Mouse (Mus musculus): Measurements from ENCODE around the gene Grpel1.
A peak's percentile ranks its signal among the peaks of the same experiment; 100 is the strongest.

Gene Grpel1

DNA sequence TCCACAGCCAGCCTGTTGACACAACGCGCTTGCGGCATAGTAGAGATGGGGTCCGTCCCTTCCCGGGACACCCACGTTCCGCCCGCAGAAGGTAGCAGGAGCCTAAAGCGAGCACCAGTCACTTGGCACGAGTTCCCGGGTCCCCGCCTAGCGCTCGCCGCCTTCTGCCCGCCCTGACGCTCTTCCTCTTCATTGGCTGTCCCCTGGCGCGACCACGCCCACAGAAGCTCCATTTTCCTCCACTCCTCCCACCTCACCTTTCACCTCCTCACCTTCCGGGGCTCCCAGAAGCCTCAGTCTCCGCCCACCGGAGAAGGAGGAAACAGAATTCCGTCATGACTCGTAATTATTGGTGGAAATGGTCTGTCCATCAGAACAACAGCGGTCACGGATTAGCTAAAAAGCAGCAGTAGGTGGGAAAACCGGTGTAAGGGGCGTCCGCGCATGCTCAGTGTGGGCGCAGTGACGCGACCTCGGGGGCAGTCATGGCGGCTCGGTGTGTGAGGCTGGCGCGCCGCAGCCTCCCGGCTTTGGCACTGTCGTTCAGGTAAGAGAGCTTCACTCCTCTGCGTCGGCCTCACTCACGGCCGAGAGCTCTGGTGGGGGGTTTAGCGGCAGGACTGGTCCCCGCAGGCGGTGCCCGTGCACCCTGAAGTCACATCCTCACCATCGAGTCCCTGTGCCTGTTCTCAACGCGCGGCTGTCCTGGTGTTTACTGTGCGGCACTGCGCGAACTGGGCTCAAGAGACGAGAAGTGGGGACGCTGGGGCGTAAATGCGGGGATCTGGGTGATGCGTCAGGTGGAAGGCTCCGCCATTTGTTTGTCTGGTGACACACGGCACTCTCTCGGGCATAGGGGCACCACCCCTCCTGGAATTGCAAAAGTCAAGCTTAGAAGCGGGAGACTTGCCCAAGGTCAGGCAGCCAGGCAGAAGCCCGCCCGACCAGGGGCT is at the start of gene Grpel1:
Gene Grpel1 (plus strand): TSS at position 290 of the 953 bp plus-strand sequence.
- DNase-seq = peak; percentile 93 to 97

DNA sequence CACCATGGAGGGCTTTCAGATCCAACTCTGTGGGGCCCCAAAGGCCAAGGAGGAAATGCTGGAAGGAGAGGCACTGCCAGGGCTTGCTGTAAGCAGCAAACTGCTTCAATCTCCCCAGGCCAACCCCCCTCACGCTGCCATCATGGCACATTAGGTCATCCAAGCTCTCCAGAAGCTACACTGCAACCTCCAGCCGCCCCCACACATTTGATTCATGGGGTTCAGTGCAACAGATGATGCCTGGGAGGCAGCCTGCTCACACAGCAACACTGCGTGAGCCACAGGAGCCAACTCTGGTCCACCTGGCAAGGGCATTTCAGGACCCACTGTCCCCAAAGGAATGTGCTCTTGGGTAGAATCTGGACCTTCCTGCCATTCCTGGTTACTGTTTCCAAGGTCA is 44.9 kb upstream of the Grpel1 start:
- no peak for DNase-seq

DNA sequence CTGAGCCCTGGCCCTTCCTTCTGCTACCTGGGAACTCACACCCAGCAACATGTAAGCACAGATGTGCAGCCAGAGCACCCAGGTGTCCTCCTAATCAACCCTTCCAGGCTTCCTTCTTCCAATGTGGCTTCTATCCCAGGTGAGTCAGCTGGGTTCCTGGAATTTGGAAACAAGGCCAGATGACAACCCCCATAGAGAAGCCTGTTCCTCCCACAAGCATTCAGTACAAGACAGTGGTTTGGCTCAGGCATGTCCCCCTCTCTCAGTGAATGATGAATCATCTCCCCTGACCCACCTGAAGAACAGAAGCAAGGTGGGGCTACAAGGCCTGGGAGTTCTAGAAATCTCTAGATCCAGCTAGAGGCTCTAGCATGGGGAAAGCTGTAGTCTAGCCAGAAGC is 42.1 kb upstream of the Grpel1 start:
- DNase-seq = no peak

DNA sequence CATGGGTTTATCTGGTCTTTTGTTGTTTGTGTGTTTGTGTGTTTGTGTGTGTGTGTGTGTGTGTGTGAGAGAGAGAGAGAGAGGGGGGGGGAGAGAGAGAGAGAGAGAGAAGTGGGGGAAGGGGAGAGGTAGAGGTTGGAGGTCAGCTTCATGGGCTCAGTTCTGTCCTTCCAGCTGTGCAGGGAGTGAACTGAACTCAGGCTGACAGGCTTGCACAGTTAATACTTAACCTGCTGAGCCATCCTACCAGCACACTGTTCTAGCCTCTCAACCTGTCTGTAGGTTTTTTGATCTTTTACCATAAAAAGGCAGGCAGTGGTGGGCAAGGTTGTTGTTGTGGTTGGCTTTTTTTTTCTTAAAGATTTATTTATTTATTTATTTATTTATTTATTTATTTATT is 40.1 kb upstream of the Grpel1 start:
- DNase-seq = no peak

DNA sequence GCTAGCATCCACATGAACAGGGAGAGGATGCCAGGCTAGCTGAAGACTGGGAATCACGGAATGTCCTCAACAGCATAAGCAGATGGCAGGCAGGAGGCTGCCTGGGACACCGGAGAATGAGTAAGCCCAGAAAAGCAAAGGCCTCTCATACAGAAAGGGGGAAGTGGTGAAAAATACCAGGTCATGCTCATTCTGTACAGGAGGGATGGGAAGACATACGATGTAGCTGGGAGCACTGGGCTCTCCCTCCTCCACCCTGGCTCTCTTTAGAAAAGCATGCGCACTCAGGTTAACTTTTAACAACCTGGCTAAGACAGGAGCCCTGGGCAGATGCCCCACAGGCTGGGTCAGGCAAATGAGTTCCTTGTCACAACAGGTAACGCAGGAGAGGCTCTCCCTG is 38.4 kb upstream of the Grpel1 start:
- DNase-seq = no peak

DNA sequence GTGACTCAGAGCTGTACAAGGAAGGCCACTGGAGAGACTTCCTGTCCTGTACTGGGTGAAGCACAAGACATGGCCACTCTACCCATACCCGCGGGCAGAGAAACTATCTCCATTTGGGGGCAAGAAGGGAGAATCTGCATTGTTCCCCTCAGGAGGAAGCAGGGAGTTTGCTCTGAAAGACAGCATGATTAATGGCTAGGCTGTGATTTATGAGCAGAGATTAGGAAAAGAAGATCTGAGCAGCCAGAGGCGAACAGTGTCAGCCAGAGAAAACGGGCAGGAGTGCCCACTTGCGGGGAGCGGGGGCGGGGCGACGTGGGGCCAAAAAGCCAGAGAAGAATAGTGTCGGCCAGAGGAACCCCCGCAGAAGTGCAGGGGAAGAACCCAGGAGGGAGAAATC is 37.0 kb upstream of the Grpel1 start:
- no peak for DNase-seq

DNA sequence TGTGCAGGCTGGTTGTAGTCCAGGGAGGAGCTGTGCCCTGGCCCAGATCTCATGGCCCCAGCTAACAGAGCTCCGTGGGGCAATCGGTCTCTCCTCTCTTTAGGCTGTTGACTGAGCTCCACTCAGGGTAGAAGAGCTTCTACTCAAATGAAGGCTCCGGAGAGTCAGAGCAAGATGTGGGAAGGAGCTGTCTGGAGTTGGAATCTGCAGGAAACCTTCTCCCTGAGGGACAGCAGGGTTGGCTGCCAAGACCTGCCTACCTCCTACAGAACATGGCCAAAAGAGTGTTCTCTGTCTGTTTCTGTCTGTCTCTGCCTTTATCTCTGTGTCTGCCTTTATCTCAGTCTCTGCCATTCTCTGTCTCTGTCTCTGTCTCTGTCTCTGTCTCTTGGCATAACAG is 35.2 kb upstream of the Grpel1 start:
- DNase-seq = no peak

DNA sequence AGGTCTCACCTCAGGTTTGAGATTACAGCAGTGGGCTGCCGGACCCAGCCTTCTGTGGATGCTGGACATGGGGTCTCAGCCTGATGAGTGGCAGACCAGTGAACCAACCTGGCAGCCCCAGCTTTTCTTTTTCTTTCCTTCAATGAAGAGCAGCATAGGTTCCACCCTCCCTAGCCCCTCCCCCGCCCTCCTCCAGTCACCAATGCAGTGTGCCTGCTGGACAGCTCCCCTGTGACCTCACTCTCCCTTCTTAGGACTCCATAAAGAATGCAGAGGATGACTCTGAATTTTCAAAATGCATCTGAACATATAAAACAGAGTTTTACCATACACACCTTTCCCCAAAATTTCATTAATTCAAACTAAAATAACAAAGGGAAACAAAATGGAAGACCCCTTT is 33.1 kb upstream of the Grpel1 start:
- DNase-seq = no peak

DNA sequence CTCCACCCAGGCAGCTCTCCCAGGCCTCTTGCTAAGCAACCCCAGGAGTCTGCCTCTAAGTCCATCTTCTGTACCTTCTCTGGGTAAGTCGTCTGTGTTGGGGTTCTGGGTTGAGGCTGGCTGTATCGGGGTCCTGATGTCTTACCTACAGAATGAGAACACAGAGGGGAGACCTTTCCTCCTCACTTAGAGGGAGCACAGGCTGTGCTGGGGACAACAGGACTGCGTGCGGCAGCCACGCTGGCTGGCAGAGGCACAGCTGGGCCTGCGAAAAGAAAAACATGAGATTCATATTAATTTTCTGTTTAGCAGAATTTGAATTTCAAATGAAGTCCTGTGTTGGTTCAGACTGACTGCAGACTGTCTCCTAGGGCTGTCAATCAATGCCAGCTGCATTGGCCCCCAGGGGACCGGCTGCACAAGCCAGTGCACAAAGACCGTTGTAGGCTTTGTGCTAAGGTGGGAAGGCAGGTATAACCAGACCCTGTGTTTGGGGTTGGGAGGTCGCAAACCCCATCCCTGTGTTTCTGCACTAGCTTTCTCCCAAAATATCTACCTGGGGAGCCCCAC is 30.3 kb upstream of the Grpel1 start:
- no peak for DNase-seq

DNA sequence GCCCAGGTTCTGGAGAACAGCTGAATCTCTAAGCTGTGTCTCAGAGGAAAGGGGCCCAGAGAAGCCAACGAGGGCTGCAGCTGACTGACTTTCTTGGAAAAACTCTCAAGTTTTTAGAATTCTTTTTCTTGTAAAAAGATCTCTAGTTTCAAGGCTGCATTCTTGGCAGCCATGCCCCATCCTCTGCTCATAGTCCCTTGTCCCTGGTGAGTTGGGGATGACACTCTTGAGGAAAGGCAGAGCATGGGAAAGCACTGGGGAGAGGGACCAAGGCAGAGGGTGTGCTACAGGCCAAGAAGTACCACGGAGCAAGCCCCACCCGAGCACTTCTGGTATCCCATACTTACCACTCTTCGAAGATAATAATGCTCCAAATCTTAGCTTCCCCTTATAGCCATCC is 27.9 kb upstream of the Grpel1 start:
- DNase-seq = no peak

DNA sequence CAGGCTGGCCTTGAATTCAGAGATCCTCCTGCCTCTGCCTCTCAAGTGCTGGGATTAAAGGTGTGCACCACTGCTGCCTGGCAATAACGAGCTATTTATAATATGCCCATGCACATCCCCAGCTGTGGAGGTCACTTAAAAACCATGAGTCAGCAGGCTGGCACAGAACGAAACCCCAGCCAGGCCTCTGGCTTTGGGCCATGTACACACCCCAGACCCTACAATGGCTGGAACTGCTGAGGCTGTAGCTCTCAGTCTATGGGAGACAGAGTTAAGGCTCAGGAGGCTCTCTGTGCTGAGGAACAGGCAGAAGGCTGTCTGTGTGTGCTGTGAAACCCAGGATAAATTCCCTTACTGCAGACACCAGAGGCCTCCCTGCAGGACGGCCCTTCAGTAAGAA is 24.1 kb upstream of the Grpel1 start:
- no peak for DNase-seq

DNA sequence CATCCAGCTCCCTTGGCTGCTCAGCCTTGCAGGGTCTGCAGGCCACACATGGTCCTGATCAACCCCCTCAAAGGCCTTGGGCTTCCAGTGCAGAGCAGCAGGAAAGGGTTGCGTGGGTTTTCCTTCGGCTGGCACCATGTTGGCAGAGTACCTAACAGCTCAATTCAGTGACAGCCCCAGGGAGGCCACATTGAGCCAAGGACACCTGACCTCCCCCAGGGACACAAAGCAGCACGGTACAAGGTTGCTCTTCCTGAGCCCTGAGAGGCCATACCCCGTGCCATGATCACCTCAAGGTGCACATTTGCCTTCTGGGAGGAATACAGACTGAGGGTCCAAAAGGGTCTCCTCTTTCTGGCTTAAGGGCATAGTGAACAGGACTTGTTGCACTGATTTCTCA is 20.2 kb upstream of the Grpel1 start:
- DNase-seq = no peak

DNA sequence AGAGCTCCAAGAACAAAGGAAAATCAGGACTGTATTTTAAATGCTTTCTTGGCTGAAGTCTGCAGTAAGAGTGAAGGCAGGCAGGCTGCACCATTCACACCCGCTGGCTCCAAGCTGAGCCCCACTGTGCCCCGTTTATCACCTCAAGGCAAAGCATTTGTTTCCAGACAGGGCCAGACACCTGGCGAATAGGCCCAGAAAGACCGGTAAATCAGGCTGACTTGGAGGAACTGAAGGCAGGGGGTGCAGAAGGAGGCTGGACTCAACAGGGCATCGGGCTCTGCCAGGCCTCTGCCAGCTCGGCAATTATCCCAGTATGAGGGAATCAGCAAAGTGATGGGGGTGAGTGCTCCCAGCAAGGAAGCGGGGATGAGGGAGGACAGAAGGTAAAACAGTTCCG is 19.8 kb upstream of the Grpel1 start:
- DNase-seq = no peak

DNA sequence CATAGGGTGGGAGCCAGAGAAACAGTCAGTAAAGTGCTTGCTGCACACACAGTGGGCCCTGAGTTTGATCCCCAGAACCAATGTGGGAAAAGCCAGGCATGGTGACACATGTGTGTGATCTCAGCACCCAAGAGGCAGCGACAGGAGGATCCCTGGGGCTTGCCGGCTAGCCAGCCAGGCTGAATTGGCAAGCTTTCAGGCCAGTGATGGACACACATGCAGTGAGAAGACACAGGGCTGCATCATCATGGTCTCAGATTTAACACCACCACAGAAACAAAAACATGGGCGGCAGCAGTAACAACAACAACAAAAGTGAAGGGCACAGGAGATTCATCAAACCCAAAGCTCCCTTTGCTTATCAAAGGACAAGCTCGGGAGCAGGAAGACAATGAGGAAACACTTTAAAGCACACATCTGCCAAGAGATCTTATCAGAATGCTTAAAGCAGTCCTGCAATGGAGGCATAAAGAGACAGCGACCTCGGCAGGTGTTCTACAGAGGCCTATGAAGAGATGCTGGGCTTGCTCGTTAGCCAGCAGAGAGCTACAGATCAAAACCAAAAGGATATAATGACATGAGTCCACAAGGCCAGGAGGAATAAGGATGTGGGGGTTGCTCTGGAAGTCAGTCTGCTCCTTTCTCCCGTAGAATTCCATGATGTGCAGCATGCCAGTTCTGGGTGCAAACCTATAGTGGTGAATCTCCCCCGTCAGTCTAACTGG is 18.5 kb upstream of the Grpel1 start:
- no peak for DNase-seq

DNA sequence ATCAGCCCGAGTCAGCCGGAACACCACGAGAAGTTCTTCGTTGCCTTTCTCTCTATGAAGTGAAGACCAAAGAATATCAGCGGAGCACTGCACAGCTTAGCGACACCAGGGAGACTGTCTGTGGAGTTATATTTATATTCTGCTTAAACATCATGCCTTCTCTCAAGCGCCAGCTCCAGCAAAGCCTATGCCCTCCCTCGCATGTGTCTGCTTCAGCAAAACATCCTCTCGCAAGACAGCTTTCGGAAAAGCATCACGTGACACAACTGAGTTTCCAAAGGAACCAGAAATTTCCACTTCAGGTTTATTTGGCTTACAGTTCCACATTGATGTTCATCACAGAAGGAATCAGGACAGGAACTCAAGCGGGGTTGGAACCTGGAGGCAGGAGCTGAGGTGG is 16.9 kb upstream of the Grpel1 start:
- no peak for DNase-seq

DNA sequence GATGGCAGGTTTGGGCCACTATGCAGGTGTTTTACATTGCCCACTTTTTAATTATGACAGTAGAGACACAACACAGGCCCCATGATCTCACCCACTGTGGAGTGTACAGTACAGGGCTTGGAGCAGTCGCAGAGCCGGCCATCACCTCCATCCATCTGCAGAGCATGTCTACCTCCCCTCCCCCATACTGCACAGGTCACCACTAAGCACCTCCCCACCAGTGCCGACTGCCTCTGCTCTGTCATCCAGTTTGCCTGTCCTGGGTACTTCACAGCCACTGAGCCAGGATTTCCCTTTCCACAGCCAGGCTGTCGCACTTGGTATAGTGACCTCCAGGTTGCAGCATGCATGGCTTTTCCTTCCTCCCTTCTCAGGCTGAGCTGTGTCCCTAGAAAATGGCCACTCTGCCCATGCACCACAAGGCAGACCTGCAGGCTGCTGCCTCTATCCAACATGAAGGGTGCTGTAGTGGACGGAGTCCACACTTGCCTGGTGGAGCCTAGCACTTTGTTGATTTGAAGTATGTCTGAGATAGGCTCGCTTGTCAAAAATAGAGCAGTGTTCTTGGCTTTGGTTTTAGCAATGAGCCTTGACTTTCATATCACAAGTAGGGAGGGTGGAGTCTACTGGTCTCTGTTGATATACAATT is 15.0 kb upstream of the Grpel1 start:
- no peak for DNase-seq

DNA sequence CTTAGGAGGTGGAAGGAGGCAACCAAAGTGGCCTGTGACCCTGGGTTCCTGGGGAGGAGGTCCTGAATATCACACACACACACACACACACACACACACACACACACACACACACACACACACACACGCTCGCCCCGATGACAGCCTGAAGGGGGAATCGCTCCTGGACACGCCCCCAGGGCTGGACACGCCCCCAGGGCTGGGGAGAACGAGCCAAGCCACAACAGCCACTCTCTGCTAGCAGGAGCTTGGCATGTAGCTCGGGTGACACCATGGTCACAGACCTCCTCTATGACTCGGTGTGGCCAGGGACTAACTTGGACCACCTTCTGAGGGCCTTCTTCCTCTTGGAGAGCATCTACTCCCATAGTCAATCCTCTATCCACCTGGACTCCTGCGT is 13.7 kb upstream of the Grpel1 start:
- no peak for DNase-seq

DNA sequence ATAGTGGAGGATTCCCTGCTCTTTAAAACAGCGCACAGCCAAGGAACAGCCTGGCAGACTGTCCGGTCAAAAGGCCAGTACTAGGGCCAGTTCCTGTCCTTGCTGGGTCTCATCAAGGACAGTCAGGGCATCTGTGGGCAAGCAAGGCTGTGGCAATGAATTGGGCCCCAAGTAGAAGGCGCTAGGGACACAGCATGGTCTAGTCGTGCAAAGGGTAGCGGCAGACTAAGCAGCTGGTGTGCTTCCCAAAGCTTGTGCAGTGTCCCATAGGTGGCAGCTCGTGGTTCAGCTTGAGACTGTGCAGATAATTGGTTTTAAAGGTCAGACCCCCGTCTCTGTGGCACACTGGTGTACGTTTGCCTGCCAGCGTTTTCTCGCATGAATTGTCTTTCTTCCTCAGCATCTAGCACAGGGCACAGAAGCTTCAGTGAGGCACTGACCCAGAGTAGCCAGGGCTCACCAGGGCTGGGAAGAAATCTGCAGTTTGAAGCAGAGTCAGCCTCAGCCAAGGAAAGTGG is 12.9 kb upstream of the Grpel1 start:
- DNase-seq = no peak

DNA sequence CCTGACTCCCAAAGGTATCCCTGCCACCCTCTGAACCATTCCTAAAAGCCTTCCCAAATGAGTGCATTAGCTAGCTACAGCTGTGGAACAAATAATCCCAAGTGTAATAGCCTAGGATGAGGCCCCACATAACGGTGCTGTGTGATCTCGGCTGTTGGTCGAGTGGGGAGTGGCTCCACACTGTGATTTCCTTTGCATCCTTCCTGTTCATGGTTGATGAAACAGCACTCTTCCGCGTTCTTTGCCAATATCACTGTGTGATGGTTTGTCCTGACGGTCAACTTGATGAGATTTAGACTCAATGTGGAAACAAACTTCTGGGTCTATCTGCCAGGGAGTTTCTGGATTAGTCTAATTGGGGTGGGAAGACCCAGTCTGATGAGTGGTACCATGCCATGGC is 12.0 kb upstream of the Grpel1 start:
- DNase-seq = peak in 1 of 2 experiments; percentile 23

DNA sequence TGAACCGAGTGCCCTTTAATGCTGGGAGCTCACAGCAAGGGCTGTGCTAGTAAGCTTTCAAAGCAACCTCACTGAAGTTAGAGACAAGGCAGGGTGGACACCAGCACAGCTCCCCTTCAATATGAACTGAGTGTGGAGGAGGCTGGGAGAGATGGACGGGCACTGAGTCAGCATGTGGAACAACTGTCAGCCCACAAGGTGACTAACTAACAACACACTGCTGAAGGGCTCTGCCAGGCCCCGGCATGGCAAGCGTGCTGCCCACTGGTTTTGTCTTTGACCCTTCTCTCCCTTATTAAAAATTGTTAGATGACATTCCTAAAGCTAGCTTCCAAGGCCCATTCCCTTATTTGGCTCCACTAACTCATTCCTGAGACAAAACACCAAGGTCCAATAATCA is 7.1 kb upstream of the Grpel1 start:
- no peak for DNase-seq

DNA sequence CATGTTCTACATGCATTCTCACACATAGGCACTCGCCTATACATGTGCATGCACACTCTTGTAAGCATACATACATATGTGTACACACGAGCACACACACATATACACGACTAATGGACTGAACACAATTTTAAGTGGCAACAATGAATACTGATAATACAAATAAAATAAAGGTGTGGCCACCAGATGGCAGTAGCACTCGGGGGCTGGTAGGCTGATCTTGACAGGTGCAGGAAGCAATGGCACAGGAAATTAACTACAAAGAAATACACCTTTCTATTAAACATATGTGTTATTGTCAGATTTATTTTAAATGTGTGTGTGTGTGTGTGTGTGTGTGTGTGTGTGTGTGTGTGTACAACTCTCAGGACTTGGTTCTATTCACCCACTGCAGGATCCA is 5.9 kb upstream of the Grpel1 start:
- peak; percentile 15 to 68 for DNase-seq

DNA sequence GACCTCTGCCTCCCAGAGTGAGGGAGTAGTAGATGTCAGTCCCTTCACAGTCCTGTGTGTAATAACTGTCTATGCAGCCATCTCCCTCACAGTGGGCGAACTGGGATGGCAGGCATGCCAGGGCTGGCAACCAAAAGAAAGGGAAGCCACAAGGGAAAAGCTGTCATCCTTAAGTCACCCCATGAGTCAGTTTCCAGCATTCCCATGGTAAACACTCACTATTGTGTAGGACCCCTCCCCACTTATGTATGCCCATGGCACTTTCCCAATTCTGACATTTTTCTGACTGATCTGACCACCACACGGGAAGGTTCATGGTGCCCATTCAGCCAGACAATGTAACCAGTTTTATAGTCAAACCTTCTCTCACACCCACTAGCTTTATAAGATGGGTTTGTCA is 4.1 kb upstream of the Grpel1 start:
- DNase-seq = no peak

DNA sequence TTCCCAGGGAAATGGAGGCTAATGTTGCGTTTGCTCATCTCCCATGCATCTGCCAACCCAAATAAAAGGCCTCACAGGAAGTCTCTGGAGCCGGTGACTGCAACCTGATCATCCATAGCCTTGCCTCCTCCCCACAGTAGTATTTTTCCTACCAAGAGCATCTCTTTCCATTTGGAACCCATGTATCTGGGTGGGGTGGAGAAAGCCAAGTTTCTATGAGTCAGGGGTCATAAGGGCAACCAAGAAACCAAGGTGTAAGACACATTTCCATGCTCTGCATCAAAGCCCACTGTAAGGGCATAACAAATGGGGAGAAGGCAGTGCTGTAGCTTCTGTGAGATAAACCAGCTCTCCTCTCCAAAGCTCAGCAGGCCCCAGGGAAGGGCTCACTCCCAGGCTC is 3.6 kb upstream of the Grpel1 start:
- DNase-seq = no peak

Data from spleen, adult 18-20 months (tissue).